Mouse (Mus musculus) embryonic facial prominence, embryonic 15.5 days (tissue): ENCODE results near the gene Sbf2. TPM values are rescaled to one million over a fixed set of nuclear protein-coding genes. Genes with fewer than 3 reads are reported as not detected.
A peak's percentile ranks its signal among the peaks of the same experiment; 100 is the strongest.

Source experiments
- ATAC-seq: fragments of 200-750 bp; cut with Nextera tagmentation; 2 replicates; pipeline ENCODE4 v1.8.0; 2017; ENCODE audit warnings: low read depth, moderate TSS enrichment; ENCODE audit not compliant: insufficient number of reproducible peaks, low FRiP score, low TSS enrichment
- H3K27ac ChIP-seq: fragments of 300-500 bp; sonication (generic); replicated peaks from 2 replicates; pipeline ENCODE4 v1.5.1; 2015; ENCODE audit warnings: mild to moderate bottlenecking, inconsistent platforms
- H3K27me3 ChIP-seq: fragments of 300-500 bp; sonication (generic); 2 replicates; pipeline ENCODE4 v1.6.1; 2015; ENCODE audit warnings: inconsistent platforms
- H3K36me3 ChIP-seq: fragments of 300-500 bp; sonication (generic); 2 replicates; pipeline ENCODE4 v1.6.1; 2015; ENCODE audit warnings: mild to moderate bottlenecking, inconsistent platforms
- H3K4me1 ChIP-seq: fragments of 300-500 bp; sonication (generic); 2 replicates; pipeline ENCODE4 v1.6.1; 2015; ENCODE audit warnings: inconsistent platforms
- H3K4me2 ChIP-seq: fragments of 300-500 bp; sonication (generic); replicated peaks from 2 replicates; pipeline ENCODE4 v1.6.1; 2015; ENCODE audit warnings: mild to moderate bottlenecking, inconsistent platforms
- H3K4me3 ChIP-seq: fragments of 300-500 bp; sonication (generic); replicated peaks from 2 replicates; pipeline ENCODE4 v1.5.1; 2015; ENCODE audit warnings: mild to moderate bottlenecking, inconsistent platforms
- H3K9ac ChIP-seq: fragments of 300-500 bp; sonication (generic); 2 replicates; pipeline ENCODE4 v1.6.1; 2015; ENCODE audit warnings: inconsistent platforms
- H3K9me3 ChIP-seq: fragments of 300-500 bp; sonication (generic); replicated peaks from 2 replicates; pipeline ENCODE4 v1.6.1; 2016; ENCODE audit warnings: inconsistent platforms
- whole genome bisulfite sequencing: fragments of 180-500 bp; shearing (Covaris S2); methylation state at CpG from one replicate; pipeline ENCODE4 v1.1.7; 2015; 5-methylcytosine and 5-hydroxymethylcytosine counted together
- polyA plus RNA-seq: library from polyadenylated mRNA; unstranded; fragments of >200 nt; fragmentation: Nextera tagmentation; extraction: Ambion mirVana; gene quantifications from 2 replicates; pipeline ENCODE4 v1.2.1, GENCODE M21; 2015

Sbf2 gene
- polyA plus RNA-seq, 1 experiment from 2014 or later: 27.7 TPM

DNA sequence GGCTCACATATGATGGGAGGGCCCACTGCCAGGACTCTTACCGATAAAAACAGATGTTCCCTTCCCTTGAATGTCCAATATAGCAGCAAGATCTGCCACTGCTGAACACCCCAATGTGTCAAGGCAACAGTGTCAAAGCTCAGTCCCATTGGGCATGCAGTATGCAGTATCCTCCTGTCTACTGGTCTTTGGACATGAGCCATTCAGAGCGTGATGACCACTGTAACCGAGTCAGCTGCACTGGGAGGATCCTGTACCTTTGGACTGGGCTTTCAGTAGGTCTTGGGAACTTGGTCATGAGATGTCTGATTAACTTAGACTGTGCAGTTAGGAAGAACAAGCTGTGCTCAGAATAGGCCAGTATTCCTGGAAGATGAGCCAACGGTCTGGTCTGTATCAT is 309.2 kb downstream of the Sbf2 start:
- no peaks in the 10 kb centered on the region for H3K4me1 ChIP-seq
- H3K27me3 ChIP-seq: no peaks in the 10 kb centered on the region
- no peak overlapping the region for H3K4me2 ChIP-seq
- H3K9me3 ChIP-seq: no peaks in the 10 kb centered on the region
- H3K4me3 ChIP-seq: no peak overlapping the region
- WGBS: 90% methylated on average over 4 of the region's 4 CpGs
- no peak for ATAC-seq
- H3K36me3 ChIP-seq: peaks cover 17% of the 10 kb centered on the region; the same call in 1 of the 2 replicates
- no peak overlapping the region for H3K9ac ChIP-seq
- H3K27ac ChIP-seq: no peak overlapping the region

GRCm38 (mm10) chr7:110302886-110303285 is 311.8 kb downstream of the Sbf2 start:
- H3K4me2 ChIP-seq: no peak overlapping the region
- H3K9me3 ChIP-seq: no peaks in the 10 kb centered on the region
- peaks cover 4% of the 10 kb centered on the region for H3K4me1 ChIP-seq
- H3K9ac ChIP-seq: no peak overlapping the region
- ATAC-seq: no peak
- no peaks in the 10 kb centered on the region for H3K27me3 ChIP-seq
- peaks cover 2% of the 10 kb centered on the region; the same call in 1 of the 2 replicates for H3K36me3 ChIP-seq
- H3K4me3 ChIP-seq: no peak overlapping the region
- H3K27ac ChIP-seq: no peak overlapping the region
- 73% methylated on average over 6 of the region's 6 CpGs for WGBS

- peaks cover 19% of the 10 kb centered on the region for H3K4me1 ChIP-seq
- no peaks in the 10 kb centered on the region for H3K36me3 ChIP-seq
- no peaks in the 10 kb centered on the region for H3K27me3 ChIP-seq
- H3K4me3 ChIP-seq: no peak overlapping the region
- no peak for ATAC-seq
- no peaks in the 10 kb centered on the region for H3K9me3 ChIP-seq
- H3K4me2 ChIP-seq: no peak overlapping the region
- WGBS: 83% methylated on average over 17 of the region's 17 CpGs
- H3K9ac ChIP-seq: no peak overlapping the region
- H3K27ac ChIP-seq: no peak overlapping the region
Observed at GRCm38 (mm10) chr7:110298739-110299410, 315.8 kb downstream of the Sbf2 start.

DNA sequence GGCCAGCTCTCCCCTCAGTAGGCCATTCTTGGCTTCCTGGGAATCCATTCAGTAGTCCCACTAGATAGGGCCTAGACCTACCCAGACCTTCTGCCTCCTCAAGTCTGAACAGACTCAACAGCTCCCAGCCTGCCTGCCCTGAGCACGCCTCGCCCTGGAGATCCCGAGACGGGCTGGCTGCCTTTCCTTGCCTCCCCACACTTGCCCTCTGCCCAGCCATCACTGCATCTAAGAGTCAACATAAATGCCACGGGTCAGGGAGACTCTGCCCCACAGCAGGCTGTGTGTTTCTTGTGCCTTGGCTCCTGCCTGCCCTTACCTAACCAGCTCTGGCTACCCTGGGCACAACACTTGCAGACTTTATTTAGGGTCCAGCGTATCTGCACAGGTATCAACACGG is 316.6 kb downstream of the Sbf2 start:
- H3K4me1 ChIP-seq: peaks cover 19% of the 10 kb centered on the region

GRCm38 (mm10) chr7:110297611-110298010 is 317.1 kb downstream of the Sbf2 start:
- ATAC-seq: peak; percentile 35; the same call in 1 of the 2 replicates
- H3K9ac ChIP-seq: no peak overlapping the region
- 21% methylated on average over 4 of the region's 4 CpGs for WGBS
- H3K9me3 ChIP-seq: no peaks in the 10 kb centered on the region
- H3K4me3 ChIP-seq: no peak overlapping the region
- no peaks in the 10 kb centered on the region for H3K27me3 ChIP-seq
- H3K27ac ChIP-seq: peak overlapping the region; percentile 86
- H3K4me1 ChIP-seq: peaks cover 19% of the 10 kb centered on the region
- no peaks in the 10 kb centered on the region for H3K36me3 ChIP-seq
- no peak overlapping the region for H3K4me2 ChIP-seq

More for the DNA sequence above, 316.6 kb downstream of the Sbf2 start:
- no peak overlapping the region for H3K4me3 ChIP-seq
- H3K9me3 ChIP-seq: no peaks in the 10 kb centered on the region
- no peak overlapping the region for H3K9ac ChIP-seq
- no peaks in the 10 kb centered on the region for H3K36me3 ChIP-seq
- no peak overlapping the region for H3K4me2 ChIP-seq
- H3K27me3 ChIP-seq: no peaks in the 10 kb centered on the region
- no peak for ATAC-seq
- H3K27ac ChIP-seq: peak overlapping the region; percentile 86
- WGBS: 75% methylated on average over 7 of the region's 7 CpGs

DNA sequence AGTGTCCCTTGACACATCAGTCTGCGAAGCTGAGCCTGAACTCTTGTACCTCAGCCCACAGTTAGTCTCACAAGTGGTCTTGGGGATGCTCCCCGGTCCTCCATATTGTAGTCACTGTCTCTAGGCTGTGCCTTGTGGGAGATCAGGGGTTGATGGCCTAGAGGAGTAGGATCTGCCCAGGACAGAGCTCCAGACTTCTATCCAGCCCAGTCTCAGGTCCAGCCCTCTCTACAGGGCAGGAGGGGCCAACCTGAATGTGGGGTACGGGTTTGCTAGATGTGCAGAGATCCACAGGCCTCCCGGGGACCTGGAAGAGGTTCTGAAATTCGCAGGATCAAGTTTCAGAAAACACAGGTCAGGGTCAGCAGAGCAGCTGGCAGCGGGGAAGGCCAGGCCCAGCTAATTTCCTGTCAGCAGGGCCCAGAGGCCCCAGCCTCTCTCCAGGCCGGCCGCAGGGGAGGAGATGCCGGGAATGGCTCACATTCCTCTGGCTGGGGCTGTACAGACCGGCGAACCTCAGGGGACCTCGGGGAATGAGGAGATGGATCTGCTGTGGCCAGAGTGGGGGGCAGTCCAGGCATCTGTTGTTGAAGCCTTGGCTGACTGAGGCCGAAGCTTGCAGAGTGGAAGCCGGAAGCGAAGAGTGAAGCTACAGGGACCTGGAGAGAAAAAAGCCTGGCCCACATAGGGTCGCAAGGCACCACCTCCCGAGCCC is 317.7 kb downstream of the Sbf2 start:
- no peaks in the 10 kb centered on the region for H3K36me3 ChIP-seq
- ATAC-seq: peak; percentile 88
- H3K4me1 ChIP-seq: peaks cover 19% of the 10 kb centered on the region
- no peak overlapping the region for H3K4me2 ChIP-seq
- no peak overlapping the region for H3K9ac ChIP-seq
- peak overlapping the region; percentile 86 for H3K27ac ChIP-seq
- no peak overlapping the region for H3K4me3 ChIP-seq
- WGBS: 18% methylated on average over 17 of the region's 17 CpGs
- no peaks in the 10 kb centered on the region for H3K9me3 ChIP-seq
- no peaks in the 10 kb centered on the region for H3K27me3 ChIP-seq

DNA sequence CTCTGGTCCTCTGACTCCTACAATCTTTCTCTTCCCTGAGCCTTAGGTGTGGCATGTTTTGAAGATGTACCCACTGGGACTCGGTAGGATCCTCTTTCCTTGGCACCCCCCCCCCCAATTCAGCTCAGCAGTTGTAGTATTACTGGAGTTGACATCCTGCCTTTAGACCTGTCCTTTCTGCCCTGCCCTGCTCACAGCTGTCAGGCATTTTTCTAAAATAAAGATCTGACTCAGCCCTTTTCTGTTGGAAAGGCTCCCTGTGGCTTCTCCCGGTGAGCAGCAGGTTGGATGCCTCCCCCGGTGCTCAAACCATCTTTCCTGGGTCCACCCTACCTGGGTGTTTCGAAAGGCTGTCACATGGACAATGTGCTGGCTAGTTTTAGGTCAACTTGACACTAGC is 325.1 kb downstream of the Sbf2 start:
- ATAC-seq: no peak
- no peaks in the 10 kb centered on the region for H3K9me3 ChIP-seq
- H3K27me3 ChIP-seq: no peaks in the 10 kb centered on the region
- H3K4me2 ChIP-seq: no peak overlapping the region
- no peak overlapping the region for H3K9ac ChIP-seq
- WGBS: 64% methylated on average over 4 of the region's 4 CpGs
- H3K4me3 ChIP-seq: no peak overlapping the region
- no peaks in the 10 kb centered on the region for H3K36me3 ChIP-seq
- peaks cover 20% of the 10 kb centered on the region for H3K4me1 ChIP-seq
- no peak overlapping the region for H3K27ac ChIP-seq

GRCm38 (mm10) chr7:110288731-110289191 is 326.0 kb downstream of the Sbf2 start:
- Histone ChIP-seq H3K4me2 (no peak overlapping the region), H3K4me3 (no peak overlapping the region), H3K4me1 (peaks cover 20% of the 10 kb centered on the region), H3K36me3 (no peaks in the 10 kb centered on the region), H3K27ac (peak overlapping the region; percentile 48; the same call in 1 of the 2 replicates), H3K9ac (no peak overlapping the region), H3K27me3 (no peaks in the 10 kb centered on the region), H3K9me3 (no peaks in the 10 kb centered on the region)
- ATAC-seq: peak; percentile 68
- WGBS: 69% methylated on average over 6 of the region's 6 CpGs

DNA sequence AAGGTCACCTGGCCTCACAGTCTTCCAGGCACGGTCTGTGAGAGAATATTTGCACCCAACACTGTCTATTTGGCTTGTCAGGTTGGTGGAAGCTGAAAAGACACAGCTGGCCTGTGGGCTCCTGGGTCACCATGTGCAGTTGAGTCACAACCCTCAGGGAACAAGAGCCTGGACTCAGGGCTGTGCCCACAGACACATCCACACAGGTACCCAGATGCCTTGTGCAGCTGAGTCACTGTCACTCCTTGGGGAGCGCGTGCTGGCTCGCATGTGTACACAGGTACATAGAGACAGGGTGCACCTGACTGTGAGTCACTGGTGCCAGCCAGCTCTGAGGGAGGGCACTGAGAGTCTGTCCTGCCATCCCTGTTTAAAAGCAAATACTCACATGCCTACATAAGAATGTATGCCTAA is 326.5 kb downstream of the Sbf2 start:
- no peak overlapping the region for H3K4me2 ChIP-seq
- 0 out of 2 replicates have a peak overlapping the region, but pooled peaks have one; percentile 24 for H3K27ac ChIP-seq
- WGBS: 79% methylated on average over 4 of the region's 4 CpGs
- H3K36me3 ChIP-seq: no peaks in the 10 kb centered on the region
- peaks cover 20% of the 10 kb centered on the region for H3K4me1 ChIP-seq
- H3K27me3 ChIP-seq: no peaks in the 10 kb centered on the region
- no peak overlapping the region for H3K4me3 ChIP-seq
- ATAC-seq: peak; percentile 47; the same call in 1 of the 2 replicates
- H3K9me3 ChIP-seq: no peaks in the 10 kb centered on the region
- no peak overlapping the region for H3K9ac ChIP-seq

GRCm38 (mm10) chr7:110287476-110288071 is 327.1 kb downstream of the Sbf2 start:
- no peak overlapping the region for H3K4me3 ChIP-seq
- no peaks in the 10 kb centered on the region for H3K9me3 ChIP-seq
- ATAC-seq: no peak
- WGBS: 56% methylated on average over 8 of the region's 8 CpGs
- 0 out of 2 replicates have a peak overlapping the region, but pooled peaks have one; percentile 24 for H3K27ac ChIP-seq
- H3K4me2 ChIP-seq: no peak overlapping the region
- H3K36me3 ChIP-seq: no peaks in the 10 kb centered on the region
- H3K9ac ChIP-seq: no peak overlapping the region
- no peaks in the 10 kb centered on the region for H3K27me3 ChIP-seq
- H3K4me1 ChIP-seq: peaks cover 20% of the 10 kb centered on the region

- H3K4me2 ChIP-seq: no peak overlapping the region
- no peak overlapping the region for H3K4me3 ChIP-seq
- peaks cover 20% of the 10 kb centered on the region for H3K4me1 ChIP-seq
- 5% methylated on average over 12 of the region's 12 CpGs for WGBS
- no peaks in the 10 kb centered on the region for H3K27me3 ChIP-seq
- H3K27ac ChIP-seq: no peak overlapping the region
- H3K9ac ChIP-seq: no peak overlapping the region
- H3K36me3 ChIP-seq: peaks cover 2% of the 10 kb centered on the region
- peak; percentile 52; the same call in 1 of the 2 replicates for ATAC-seq
- no peaks in the 10 kb centered on the region for H3K9me3 ChIP-seq
Observed at GRCm38 (mm10) chr7:110286838-110287475, 327.8 kb downstream of the Sbf2 start.
